ENCODE assay signal across 26 mouse cellular contexts in genomic region chr4:124349055-124349454, GRCm38 (mm10).
DNase-seq lines count a peak whose midpoint lies in the region; ATAC-seq and TF ChIP-seq lines count a peak whose summit lies in the region.
"Had no signal": no experiment of that assay in that cellular context is flagged by ENCODE, and none has a peak within 500 bp of the region (broad histone marks: within the 10 kb centered on the region; RNA-seq: fewer than 3 reads in every experiment).

No protein-coding gene starts in this region.

- no peak overlapping the region for H3K4me3 ChIP-seq in heart, embryonic 11.5 days (ENCODE audit: low read depth, low read length)
- no peak overlapping the region for H3K4me3 ChIP-seq in kidney, embryonic 16.5 days (ENCODE audit: low read length)
- no peak overlapping the region for H3K4me3 ChIP-seq in ES-Bruce4 (ENCODE audit: low read depth, low read length)
- H3K4me3 ChIP-seq: forebrain, embryonic 10.5 days; forebrain, embryonic 13.5 days; heart, embryonic 12.5 days; heart, embryonic 15.5 days; hindbrain, embryonic 10.5 days; hindbrain, embryonic 13.5 days had no signal

- no peak for TF ChIP-seq EP300 in ES-Bruce4 (IDR thresholded peaks at IDR 0.05; ENCODE audit: insufficient read depth, low read depth, low read length)

- H3K4me1 ChIP-seq in heart, embryonic 11.5 days (ENCODE audit: control insufficient read depth, insufficient read depth, low read length) = no peaks in the 10 kb centered on the region
- peaks cover 11% of the 10 kb centered on the region; the same call in 1 of the 2 replicates for H3K4me1 ChIP-seq in kidney, embryonic 16.5 days (ENCODE audit: insufficient read depth, low read length)
- peaks cover 22% of the 10 kb centered on the region for H3K4me1 ChIP-seq in ES-Bruce4 (ENCODE audit: control insufficient read depth, insufficient read depth, low read length)
- H3K4me1 ChIP-seq: forebrain, embryonic 13.5 days; heart, embryonic 12.5 days; heart, embryonic 15.5 days; hindbrain, embryonic 13.5 days had no signal

- no peak overlapping the region for H3K4me2 ChIP-seq in heart, embryonic 11.5 days
- H3K4me2 ChIP-seq in kidney, embryonic 16.5 days (replicated peaks; ENCODE audit: low read depth, low read length) = no peak overlapping the region
- H3K4me2 ChIP-seq: forebrain, embryonic 13.5 days; heart, embryonic 12.5 days; heart, embryonic 15.5 days; hindbrain, embryonic 13.5 days had no signal

- no peaks in the 10 kb centered on the region for H3K27me3 ChIP-seq in heart, embryonic 11.5 days (ENCODE audit: control insufficient read depth, insufficient read depth, low read length)
- H3K27me3 ChIP-seq in kidney, embryonic 16.5 days (ENCODE audit: insufficient read depth, low read length) = 0 out of 2 replicates have a peak, but pooled peaks cover 4% of the 10 kb centered on the region
- H3K27me3 ChIP-seq in ES-Bruce4 (ENCODE audit: control insufficient read depth, insufficient read depth, low read length, poor library complexity, severe bottlenecking) = no peaks in the 10 kb centered on the region

- H3K27ac ChIP-seq in heart, embryonic 11.5 days (ENCODE audit: low read depth, low read length) = no peak overlapping the region
- H3K27ac ChIP-seq in kidney, embryonic 16.5 days (ENCODE audit: low read length) = no peak overlapping the region
- 0 out of 2 replicates have a peak overlapping the region, but pooled peaks have one; percentile 12 for H3K27ac ChIP-seq in ES-Bruce4 (ENCODE audit: insufficient read depth, low read length)
- H3K27ac ChIP-seq: forebrain, embryonic 10.5 days; forebrain, embryonic 13.5 days; heart, embryonic 15.5 days; hindbrain, embryonic 10.5 days; hindbrain, embryonic 13.5 days had no signal

- ATAC-seq in heart, embryonic 11.5 days (replicated peaks; ENCODE audit: insufficient number of reproducible peaks, low FRiP score, low TSS enrichment) = no peak
- peak; percentile 85 for ATAC-seq in kidney, embryonic 16.5 days (ENCODE audit: low FRiP score, low TSS enrichment)
- ATAC-seq: forebrain, embryonic 13.5 days; forebrain, embryonic 16.5 days; hindbrain, embryonic 16.5 days had no signal

- H3K9me3 ChIP-seq in heart, embryonic 11.5 days (replicated peaks; ENCODE audit: control insufficient read depth, low read length) = no peaks in the 10 kb centered on the region
- H3K9me3 ChIP-seq in kidney, embryonic 16.5 days (ENCODE audit: low read length) = no peaks in the 10 kb centered on the region
- no peaks in the 10 kb centered on the region for H3K9me3 ChIP-seq in ES-Bruce4 (replicated peaks; ENCODE audit: control insufficient read depth, insufficient read depth, low read length, poor library complexity, severe bottlenecking)
- H3K9me3 ChIP-seq: forebrain, embryonic 13.5 days; G1E; heart, embryonic 12.5 days; heart, embryonic 15.5 days; hindbrain, embryonic 10.5 days; hindbrain, embryonic 13.5 days had no signal

- 38% methylated on average over 3 of the region's 3 CpGs for WGBS in heart, embryonic 11.5 days (ENCODE audit: insufficient replicate concordance)
- WGBS in kidney, embryonic 16.5 days = 15% methylated on average over 3 of the region's 3 CpGs

- DNase-seq in heart, adult 11 months = peak; percentile 50
- DNase-seq in kidney, postnatal 36 days = no peak
- DNase-seq in embryo, embryonic 9.5 days (ENCODE audit: extremely low spot score) = no peak
- DNase-seq: adrenal gland, adult 8-10 months; adrenal gland, postnatal 25 days; cerebellum, adult 11-12 months; cerebellum, adult 8-10 months; cerebellum, postnatal 10 days; cerebellum, postnatal 36 days; embryo, embryonic 11 days; gastrocnemius, postnatal 10 days; gastrocnemius, postnatal 36 days; heart, postnatal 10 days; heart, postnatal 36 days had no signal

- H3K36me3 ChIP-seq in heart, embryonic 11.5 days (ENCODE audit: control insufficient read depth, insufficient read depth, low read length) = no peaks in the 10 kb centered on the region
- H3K36me3 ChIP-seq in kidney, embryonic 16.5 days (ENCODE audit: insufficient read depth, low read length) = no peaks in the 10 kb centered on the region
- peaks cover 14% of the 10 kb centered on the region for H3K36me3 ChIP-seq in ES-Bruce4 (ENCODE audit: control insufficient read depth, insufficient read depth, low read length, poor library complexity, severe bottlenecking)
- H3K36me3 ChIP-seq: G1E; heart, embryonic 12.5 days; heart, embryonic 15.5 days; hindbrain, embryonic 10.5 days; hindbrain, embryonic 13.5 days had no signal

- TF ChIP-seq POLR2A in ES-Bruce4 (IDR thresholded peaks at IDR 0.05; ENCODE audit: insufficient read depth, low read length) = no peak

- TF ChIP-seq CTCF in ES-Bruce4 (IDR thresholded peaks at IDR 0.05; ENCODE audit: low read depth, low read length) = no peak

- H3K9ac ChIP-seq in heart, embryonic 11.5 days (ENCODE audit: low read depth, low read length) = no peak overlapping the region
- H3K9ac ChIP-seq in kidney, embryonic 16.5 days (replicated peaks; ENCODE audit: low read length) = no peak overlapping the region
- no peak overlapping the region for H3K9ac ChIP-seq in ES-Bruce4 (ENCODE audit: low read depth, poor library complexity, severe bottlenecking)
- H3K9ac ChIP-seq: forebrain, embryonic 13.5 days; heart, embryonic 12.5 days; heart, embryonic 15.5 days; hindbrain, embryonic 13.5 days had no signal
